Mouse (Mus musculus) neural tube, embryonic 10.5 days (tissue): ENCODE data around the gene Ssbp1.

Experiments
- DNase-seq: peaks from one replicate; pipeline ENCODE4 v3.0.0-alpha.2; 2017; ENCODE audit warnings: low spot score; ENCODE audit errors: extremely low spot score

Ssbp1 gene

DNA sequence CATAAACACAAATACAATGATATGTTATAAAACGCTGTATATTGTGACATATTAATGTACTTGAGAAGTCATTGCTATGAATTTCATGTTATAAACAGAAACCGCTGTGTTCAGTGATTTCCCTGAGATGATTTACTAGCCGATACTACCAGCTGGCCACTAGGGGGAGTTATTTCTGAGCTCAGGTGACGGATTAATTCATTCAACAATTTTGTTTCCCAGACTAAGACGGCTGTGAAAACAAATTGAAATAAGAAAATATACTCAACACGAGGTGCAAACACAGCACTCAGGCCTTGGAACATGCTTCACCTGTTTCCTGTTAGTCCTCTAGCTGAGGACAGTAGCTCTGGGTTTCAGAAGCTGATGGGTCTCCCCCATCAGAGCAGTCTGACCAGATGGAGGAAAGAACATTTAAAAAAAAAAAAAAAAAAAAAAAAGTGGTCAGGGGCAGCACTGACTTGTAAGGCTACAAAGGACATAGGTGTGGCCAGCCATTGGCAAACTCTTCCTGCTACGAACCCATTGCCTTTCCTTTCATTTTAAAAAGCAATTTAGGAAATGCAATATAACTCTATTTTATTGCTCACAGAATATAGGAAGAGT lies 16.6 kb upstream of the Ssbp1 start:
- peak; percentile 23 for DNase-seq

DNA sequence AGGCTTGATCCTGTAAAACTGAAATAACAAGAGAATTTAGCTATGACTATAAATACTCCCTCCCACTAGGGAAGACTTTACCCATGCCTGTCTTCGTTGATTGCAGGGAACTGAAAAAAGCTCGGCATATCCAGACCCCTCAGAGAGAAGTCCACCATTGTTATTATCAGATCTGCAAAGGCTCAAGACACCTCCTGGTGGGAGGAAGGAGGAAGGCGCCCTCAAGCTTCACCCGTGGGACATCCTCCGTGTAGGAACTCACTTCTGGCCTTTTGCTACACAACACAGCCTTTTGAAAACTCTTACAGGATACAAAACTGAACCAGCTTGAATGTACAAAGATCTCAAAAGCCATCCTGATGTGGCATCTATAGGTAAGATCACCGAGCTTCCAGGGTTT lies 5.4 kb upstream of the Ssbp1 start:
- no peak for DNase-seq

DNA sequence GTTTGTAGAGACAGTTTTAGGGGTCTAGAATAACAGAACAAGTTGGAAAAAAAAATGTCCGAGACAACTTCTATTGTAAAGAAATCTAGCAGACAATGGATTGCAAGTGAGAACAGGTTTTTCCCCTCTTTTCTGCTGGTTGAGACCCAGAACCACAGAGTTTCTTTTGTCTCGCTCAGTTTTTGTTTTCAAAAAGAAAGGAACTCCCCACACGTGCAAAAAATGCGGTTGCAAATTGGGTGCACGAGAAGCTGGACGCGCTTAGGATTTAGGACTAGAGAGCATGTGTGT lies 513 bp downstream of the Ssbp1 start:
- no peak for DNase-seq

DNA sequence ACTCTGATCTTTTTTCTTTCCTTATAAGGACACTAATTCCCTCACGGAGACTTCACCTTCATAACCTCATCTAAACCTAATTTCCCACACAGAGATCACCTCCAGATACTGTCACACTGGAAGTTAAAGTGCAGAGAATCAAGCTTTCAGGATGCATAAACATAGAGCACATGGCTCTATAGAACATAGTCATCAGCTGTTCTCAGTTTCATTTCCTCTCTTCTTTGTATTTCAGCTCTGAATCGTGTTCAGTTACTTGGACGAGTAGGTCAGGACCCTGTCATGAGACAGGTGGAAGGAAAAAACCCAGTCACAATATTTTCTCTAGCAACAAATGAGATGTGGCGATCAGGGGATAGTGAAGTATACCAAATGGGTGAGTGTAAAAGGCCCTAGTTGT lies 5.0 kb downstream of the Ssbp1 start:
- no peak for DNase-seq

DNA sequence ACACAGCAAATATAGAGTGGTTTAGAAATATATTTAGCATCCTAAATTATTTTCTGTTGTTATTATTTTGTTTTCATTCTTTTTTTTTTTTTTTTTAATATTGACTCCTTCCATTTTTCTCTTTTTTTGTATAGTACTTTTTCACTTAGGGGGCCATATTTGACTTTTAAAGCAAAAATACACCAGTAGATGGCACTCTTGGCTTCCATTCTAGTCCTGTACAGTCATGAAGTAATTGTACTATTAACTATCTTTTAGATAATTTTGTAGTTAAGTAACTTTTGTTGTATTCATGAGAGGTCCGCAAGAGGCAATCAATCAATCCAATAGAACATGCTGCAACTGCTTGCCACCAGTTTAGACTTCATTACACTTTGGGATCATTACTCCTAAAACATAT lies 8.6 kb downstream of the Ssbp1 start:
- no peak for DNase-seq

DNA sequence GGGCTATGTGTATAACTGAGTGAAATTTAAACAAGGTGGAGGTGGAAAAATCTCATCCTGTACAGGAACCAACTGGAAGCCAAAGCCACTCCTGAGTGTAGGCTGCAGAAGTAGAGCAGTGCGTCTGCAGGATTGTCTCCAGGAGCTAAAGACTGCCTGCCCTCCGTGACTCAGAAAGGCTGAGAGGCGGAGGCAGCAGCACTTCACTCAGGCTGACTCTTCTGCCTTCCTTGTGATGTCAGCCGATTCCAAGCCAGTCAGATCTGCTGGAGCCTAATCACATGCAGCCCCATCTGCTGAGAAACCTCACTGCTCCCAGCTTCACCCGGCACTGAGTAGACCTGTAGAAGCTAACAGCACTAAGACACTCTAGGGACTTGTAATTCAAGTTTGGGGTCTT lies 11.2 kb downstream of the Ssbp1 start:
- no peak for DNase-seq

DNA sequence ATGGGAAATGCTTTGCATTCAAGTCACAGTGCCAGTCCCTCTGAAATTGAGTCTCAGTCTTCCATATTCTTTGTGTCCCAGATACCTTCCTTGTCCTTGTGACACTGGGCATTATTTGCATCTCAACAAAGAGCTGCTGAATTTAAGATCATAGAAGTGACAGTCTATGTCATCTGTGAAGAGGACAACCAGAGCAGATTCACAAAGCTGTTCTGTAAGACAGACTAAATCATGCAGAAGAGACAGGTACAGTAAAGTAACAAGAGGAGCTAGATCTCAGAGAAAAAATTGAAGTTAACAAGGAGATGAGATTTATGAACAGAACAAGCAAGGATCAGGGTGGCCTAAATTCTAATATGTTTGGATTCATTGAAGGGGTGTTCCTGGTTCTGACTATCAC lies 19.8 kb downstream of the Ssbp1 start, which contains the start of gene Tas2r137:
Tas2r137 (plus strand) TSS at position 301 of the 400 bp plus-strand sequence.
- no peak for DNase-seq

DNA sequence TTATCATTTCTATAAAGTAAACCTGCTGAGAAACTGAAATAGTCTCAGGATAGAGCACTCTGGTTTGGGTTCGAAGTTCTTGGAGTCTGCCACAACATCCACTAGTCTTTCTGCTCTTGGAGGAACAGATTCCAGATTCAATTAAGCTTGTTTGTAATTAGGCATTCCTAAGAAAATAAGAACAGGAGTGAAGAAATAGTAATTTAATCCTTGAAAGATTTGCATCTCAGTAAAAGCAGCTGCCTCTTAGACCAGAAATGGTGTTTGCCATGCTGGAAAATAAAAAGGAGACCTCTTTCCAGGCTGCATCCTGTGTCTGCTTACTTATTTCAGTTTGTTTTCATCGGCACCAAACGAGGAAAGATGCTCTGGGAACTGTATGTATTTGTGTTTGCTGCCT lies 22.1 kb downstream of the Ssbp1 start, which contains the start of gene Tas2r108:
Tas2r108 (plus strand) TSS at position 301 of the 400 bp plus-strand sequence.
- no peak for DNase-seq

DNA sequence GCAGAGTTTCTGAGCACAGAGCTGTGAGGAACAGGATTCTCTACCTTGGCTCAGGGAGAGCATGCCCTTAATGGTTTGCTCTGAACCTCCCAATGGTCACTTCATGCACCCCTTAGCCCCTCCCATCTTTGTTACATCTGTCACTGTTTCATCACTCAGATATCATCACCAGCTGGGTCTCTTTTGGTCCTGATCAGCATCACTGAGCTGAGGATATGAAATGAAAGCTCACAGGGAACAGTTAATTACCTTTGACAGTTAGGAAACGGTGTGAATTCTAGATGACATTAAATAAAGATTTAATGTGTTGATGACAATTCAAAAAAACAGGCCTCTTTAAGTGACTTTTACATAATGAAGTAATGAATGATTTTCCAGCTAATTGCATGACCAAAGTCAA lies 48.3 kb downstream of the Ssbp1 start, which contains the start of gene Prss37:
Prss37 (minus strand) TSS at position 101 of the 400 bp plus-strand sequence.
- DNase-seq, result no peak
